Mouse (Mus musculus) cerebellum, postnatal 25 days (tissue): Measurements from ENCODE around the gene Pax3.

Experiments used
- DNase-seq, 2 experiments: peaks; one replicate each; pipeline ENCODE4 v3.0.0; 2021; ENCODE audit warnings: mixed read lengths in 2 of 2

Gene Pax3

GRCm38 (mm10) chr1:78196751-78197311, at the start of gene Pax3:
Pax3 (minus strand) TSS chr1:78197134.
- peak; percentile 50 to 57 for DNase-seq

GRCm38 (mm10) chr1:78234306-78234705, 37.4 kb upstream of the Pax3 start:
- DNase-seq: no peak

DNA sequence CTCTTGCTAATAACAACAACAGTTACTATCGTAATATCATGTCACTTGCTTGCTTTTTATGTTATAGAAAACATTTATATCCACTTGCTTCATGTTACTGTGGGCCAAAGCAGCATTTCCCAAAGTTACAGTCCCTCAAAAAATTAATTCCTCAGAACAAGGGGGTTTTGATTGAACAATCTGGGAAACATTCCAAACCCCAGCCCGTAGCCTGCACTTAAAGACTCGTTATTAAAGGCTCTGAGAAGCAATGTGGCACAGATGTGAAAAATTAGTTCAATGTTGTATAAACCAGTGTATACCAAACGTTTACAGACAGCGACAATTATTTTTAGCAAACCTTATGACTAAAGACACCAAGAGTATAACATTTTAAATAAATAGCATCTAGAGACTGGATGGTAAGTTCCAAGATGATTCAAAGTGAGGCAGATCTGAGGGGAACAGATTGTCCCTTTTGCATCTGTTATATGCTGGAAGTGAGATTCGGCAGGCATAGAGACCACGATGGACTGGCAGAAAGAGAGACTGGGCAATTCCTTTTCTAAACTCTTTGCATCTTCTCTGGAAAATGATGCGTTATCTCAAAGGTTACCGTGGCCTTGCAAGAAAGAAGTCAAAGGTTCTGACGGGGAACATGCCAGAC, 35.1 kb upstream of the Pax3 start:
- no peak for DNase-seq

DNA sequence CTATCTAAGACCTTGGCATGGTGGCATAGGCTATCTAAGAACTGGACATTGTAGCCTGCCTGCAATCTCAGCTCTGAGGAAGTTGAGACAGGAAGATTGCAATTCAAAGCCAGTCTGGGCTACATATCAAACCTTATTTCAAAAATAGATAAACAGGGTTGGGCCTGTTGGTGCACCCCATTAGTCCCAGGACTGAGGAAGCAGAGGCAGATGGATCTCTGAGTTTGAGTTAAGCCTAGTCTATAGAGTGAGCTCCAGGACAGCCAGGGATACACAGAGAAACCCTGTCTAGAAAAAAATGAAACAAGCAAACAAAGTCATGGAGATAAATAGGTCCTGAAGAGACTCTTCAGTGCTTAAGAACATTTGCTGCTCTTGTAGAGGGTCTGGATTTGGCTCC, 32.9 kb upstream of the Pax3 start:
- DNase-seq: no peak

DNA sequence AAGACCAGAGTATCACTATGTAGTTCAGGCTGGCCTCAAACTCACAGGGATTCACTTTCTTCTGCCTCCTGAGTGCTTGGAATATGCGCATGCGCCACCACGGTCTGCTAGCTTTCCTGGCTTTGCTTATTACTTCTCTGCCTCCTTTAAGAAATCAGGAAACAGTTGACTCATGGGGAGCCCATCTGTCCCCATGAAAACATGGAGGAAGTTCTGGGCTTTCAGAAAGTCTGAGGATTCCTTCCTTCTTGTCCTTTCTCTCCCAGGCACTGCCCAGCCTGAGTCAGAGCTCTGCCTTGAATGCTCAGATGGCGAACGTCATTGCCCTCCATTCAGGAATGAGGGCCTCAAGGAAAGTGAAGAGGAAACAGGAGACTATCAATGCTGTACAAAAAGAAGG, 31.8 kb upstream of the Pax3 start:
- no peak for DNase-seq

GRCm38 (mm10) chr1:78218057-78218780, 21.3 kb upstream of the Pax3 start:
- no peak for DNase-seq

- peak; percentile 40 to 55 for DNase-seq
Measured at GRCm38 (mm10) chr1:78217151-78218034, 20.5 kb upstream of the Pax3 start.

GRCm38 (mm10) chr1:78216509-78217141, 19.7 kb upstream of the Pax3 start:
- no peak for DNase-seq

DNA sequence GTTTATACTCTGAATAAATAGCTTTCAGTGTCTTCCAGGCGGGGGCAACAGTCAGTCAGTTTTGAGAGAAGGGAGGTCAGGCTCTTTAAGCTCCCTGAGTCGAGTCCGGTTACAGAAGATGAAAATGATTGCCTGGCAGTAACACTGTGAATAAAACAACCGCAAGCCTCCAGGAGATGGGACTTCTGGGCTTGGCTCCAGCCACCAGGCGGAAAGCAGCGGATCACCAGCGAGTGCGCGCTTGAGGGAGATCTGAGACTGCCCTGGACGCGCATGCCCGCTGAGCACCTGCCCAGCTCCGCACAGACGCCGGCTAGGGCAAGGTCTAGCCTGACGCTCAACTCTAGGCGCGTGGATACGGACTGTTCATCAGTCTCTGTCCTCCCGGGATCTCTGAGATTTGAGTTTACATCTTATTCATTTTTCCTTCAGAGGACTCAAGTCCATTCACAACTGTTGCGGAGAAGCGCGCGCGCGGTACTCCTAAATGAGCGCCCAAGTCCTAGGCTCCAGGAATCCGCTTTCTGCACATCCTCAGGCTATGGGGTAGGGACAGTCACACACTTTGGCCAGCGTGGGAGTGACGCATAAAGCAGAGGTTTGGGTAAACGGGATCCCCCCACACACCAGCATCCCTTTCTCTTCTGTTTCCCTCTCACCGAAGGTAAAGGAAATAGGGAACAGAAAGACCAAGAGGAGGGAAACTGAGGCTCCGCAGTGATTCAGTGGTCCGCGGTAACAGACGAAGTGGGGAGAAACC, 19.0 kb upstream of the Pax3 start:
- DNase-seq: peak; percentile 64 to 69

- no peak for DNase-seq
Measured at GRCm38 (mm10) chr1:78211041-78211440, 14.1 kb upstream of the Pax3 start.

DNA sequence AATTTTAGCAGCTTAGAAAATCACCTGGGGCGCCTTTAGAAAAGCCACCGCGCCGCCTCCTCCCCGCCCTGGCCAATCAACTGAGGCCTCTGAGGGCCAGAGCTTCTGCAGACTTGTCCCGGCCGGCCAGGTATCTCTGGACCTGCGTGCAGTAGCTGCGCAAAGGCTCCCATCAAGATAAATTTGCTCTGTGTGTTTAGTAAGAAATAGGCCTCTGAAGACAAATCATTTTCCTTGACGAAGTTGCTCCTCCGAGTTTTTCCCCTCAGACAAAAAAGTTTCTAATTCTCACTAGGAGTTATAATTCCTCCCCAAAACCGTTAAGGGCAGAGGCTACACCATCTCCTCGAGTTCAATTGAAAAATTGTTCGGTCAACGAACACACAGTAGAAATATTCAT, 13.6 kb upstream of the Pax3 start:
- DNase-seq: no peak

DNA sequence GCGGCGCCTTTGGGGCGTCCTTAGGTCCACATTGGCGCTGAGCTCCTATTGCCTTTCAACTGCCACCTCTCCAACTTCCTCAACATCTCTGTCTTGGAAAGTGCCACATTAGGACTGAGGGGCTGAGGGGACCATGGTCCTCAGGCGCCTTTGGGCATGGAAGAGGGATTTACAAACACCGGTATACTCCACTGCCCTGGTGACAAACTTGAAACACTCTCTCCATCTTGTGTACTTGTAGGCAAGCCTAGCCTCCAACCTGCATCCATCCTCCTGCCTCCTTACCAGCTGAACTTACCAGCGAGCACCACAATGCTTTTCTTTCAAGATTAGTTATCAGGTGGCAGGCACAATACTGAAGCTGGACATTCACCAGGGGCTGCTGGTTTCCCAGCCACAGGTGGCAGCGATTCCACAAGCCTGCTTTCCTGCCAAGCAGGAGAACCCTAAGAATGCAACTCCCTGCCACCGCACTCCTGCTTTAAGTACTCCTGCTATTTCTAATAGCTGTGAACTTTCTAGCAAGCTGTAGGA, 11.4 kb upstream of the Pax3 start:
- DNase-seq: no peak

- no peak for DNase-seq
Measured at GRCm38 (mm10) chr1:78204341-78204740, 7.4 kb upstream of the Pax3 start.

DNA sequence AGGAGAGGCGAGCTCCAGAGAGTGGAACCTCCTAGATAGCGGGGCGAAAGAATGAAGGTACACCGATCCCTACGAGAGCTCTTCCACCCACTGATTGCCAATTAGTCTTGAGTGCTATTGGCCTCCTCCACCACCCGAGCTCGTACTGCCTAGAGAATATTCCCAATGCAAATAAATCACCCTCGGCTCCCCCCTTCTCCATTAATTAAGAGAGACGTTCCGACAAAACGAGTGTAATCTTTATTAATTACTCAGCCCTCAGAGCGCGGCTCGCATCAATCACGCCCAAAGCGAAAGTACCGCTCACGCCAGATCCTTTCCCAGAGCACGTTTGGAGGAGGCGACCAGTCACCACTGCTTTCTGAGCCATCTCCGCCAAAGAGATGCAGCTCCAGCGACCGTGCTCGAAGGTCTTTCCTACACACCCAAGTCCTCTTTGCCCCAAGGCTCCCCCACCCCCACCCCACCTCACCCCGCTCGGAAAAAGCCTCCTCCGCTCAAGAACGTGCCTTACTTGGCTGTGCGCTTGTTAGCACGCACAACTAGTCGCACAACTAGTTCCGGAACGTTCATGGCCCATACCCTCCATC, 6.8 kb upstream of the Pax3 start:
- peak in 1 of 2 experiments; percentile 52 for DNase-seq

DNA sequence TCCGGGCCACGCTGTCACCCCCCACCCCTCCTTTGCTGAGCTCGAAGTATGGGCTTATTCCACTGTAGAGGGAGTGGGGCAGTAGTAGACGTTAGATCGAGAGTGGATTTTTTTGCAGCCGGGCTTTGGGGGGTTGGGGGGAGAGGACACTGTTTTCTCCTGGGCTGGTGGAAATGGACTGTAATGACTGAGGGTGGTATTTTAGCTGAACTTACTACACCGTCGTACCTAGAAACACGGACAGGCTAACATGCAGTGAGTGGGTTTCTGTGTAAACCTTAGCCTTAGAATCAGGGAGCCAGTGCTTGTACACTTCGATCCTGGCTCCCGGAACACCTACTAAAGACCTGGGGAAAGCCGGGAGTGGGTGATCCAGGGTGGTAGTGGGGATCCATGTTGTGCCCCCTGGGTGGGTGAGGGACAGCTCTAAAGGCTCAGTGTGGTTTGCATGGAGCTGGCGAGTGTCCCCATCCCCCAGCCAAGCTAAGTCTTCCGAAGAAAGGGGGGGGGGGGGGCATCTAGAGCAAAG, 6.2 kb upstream of the Pax3 start:
- DNase-seq: peak in 1 of 2 experiments; percentile 31

GRCm38 (mm10) chr1:78202466-78203085, 5.6 kb upstream of the Pax3 start:
- peak in 1 of 2 experiments; percentile 45 for DNase-seq

- peak in 1 of 2 experiments; percentile 34 for DNase-seq
Measured at GRCm38 (mm10) chr1:78201251-78202010, 4.5 kb upstream of the Pax3 start.

DNA sequence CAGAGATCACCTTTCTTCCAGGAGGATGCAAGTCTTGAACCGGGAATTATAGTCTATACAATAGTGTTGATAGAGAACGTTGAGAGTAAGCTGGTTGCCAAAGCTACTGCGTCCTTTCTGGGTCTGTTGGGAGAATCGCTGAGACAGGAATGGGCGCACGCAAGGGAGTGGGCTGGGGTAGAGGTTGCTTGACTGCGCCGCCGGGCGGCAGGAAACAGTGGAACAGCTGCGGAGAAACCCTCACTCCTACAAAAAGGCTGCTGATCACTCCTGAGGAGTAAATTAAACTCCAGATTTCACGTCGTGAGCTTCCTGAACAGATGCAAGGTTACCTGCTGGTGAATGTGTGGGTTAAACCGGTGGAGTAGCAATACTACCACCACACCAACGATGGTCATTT, 3.3 kb upstream of the Pax3 start:
- DNase-seq: no peak

DNA sequence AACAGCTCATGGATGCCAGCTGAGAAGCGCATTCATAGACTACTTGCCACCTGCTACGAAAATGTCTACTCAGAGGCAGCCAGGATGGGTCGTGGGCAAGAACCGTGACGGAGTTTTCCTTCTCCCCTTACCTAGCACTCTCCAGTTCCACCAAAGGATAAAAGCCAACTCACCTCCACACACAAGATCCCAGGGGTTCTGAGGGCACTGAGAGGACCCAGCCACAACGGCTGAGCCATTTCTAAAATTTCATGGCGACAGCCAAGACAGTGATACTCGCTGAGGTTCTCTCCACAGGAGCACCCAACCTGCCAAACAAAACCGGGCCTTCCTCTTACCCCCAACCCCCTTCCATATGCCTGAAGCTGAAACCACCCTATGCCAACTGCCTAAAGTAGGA, 2.3 kb upstream of the Pax3 start:
- DNase-seq: no peak
